Mouse (Mus musculus) liver, embryonic 14.5 days (tissue): ENCODE data around the gene Grm2.

Source experiments
- CTCF ChIP-seq: IDR thresholded peaks from 2 replicates; pipeline ENCODE4 v1.5.1; 2016; ENCODE audit warnings: antibody characterized with exemption, low read depth, control low read depth
- EP300 ChIP-seq: IDR thresholded peaks from 2 replicates; pipeline ENCODE4 v1.6.1; 2016; ENCODE audit warnings: antibody characterized with exemption, low read depth

- no peak for TF ChIP-seq EP300
- TF ChIP-seq CTCF: no peak
These were observed 25.1 kb upstream of the Grm2 start for GRCm38 (mm10) chr9:106681026-106681425.
